Mouse (Mus musculus) ES-Bruce4 (cell line): ENCODE measurements around the gene Ghr.

Experiments
- EP300 ChIP-seq: IDR thresholded peaks from 2 replicates; pipeline ENCODE4 v1.6.1; 2011; ENCODE audit warnings: low read depth, low read length; ENCODE audit not compliant: insufficient read depth
- POLR2A ChIP-seq: IDR thresholded peaks from one replicate; pipeline ENCODE4 v1.8.1; 2011; ENCODE audit warnings: low read length; ENCODE audit not compliant: insufficient read depth

DNA sequence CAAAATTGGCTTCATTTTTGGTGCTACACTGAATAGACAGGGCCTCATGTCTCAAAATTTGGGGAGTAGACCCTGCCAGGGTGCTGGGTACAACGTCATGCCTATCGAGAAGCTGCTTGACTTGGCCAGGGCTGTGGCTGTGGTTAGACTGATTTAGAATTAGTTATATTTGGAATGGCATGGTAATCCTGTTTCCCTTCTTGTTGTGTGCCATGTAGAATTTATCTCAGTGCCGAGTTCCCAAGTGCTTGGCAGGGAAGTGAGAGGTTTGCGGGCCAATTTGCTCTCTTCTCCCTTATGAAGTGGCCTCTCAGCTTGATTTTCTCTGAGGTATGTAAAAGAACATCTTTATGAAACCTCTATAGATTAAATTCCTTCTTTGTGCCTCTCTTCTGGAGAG is 250.8 kb downstream of the Ghr start:
- TF ChIP-seq POLR2A (no peak), EP300 (no peak)
